Mouse (Mus musculus) hindbrain, embryonic 13.5 days (tissue): ENCODE data around the gene Tial1. TPM values are rescaled to one million over a fixed set of nuclear protein-coding genes. Genes with fewer than 3 reads are reported as not detected.

Experiments used
- ATAC-seq: fragments of 200-750 bp; cut with Nextera tagmentation; 2 replicates; pipeline ENCODE4 v1.8.0; 2017; ENCODE audit warnings: moderate TSS enrichment; ENCODE audit not compliant: low FRiP score
- H3K27ac ChIP-seq: fragments of 300-500 bp; sonication (generic); 2 replicates; pipeline ENCODE4 v1.5.1; 2015; ENCODE audit warnings: inconsistent platforms, mild to moderate bottlenecking, moderate library complexity
- H3K27me3 ChIP-seq: fragments of 300-500 bp; sonication (generic); 2 replicates; pipeline ENCODE4 v1.6.1; 2015; ENCODE audit warnings: mild to moderate bottlenecking, inconsistent platforms
- H3K36me3 ChIP-seq: fragments of 300-500 bp; sonication (generic); 2 replicates; pipeline ENCODE4 v1.6.1; 2015; ENCODE audit warnings: mild to moderate bottlenecking, inconsistent platforms
- H3K4me1 ChIP-seq: fragments of 300-500 bp; sonication (generic); replicated peaks from 2 replicates; pipeline ENCODE4 v1.6.1; 2015; ENCODE audit warnings: inconsistent platforms
- H3K4me2 ChIP-seq: fragments of 300-500 bp; sonication (generic); 2 replicates; pipeline ENCODE4 v1.6.1; 2015; ENCODE audit warnings: inconsistent platforms, mild to moderate bottlenecking, moderate library complexity
- H3K4me3 ChIP-seq: fragments of 300-500 bp; sonication (generic); 2 replicates; pipeline ENCODE4 v1.5.1; 2015; ENCODE audit warnings: mild to moderate bottlenecking, inconsistent platforms
- H3K9ac ChIP-seq: fragments of 300-500 bp; sonication (generic); 2 replicates; pipeline ENCODE4 v1.6.1; 2015; ENCODE audit warnings: mild to moderate bottlenecking, inconsistent platforms
- H3K9me3 ChIP-seq: fragments of 300-500 bp; sonication (generic); 2 replicates; pipeline ENCODE4 v1.6.1; 2016; ENCODE audit warnings: inconsistent platforms
- WGBS: fragments of 180-500 bp; shearing (Covaris S2); methylation state at CpG from one replicate; pipeline ENCODE4 v1.1.7; 2015; 5-methylcytosine and 5-hydroxymethylcytosine counted together
- polyA plus RNA-seq: library from polyadenylated mRNA; unstranded; fragments of >200 nt; fragmentation: Nextera tagmentation; extraction: Ambion mirVana; gene quantifications from 2 replicates; pipeline ENCODE4 v1.2.1, GENCODE M21; 2015

Gene Tial1
- polyA plus RNA-seq, 1 experiment from 2014 or later: 36.2 TPM

- Histone ChIP-seq H3K4me2 (no peak overlapping the region), H3K9me3 (no peaks in the 10 kb centered on the region), H3K4me3 (no peak overlapping the region), H3K4me1 (no peaks in the 10 kb centered on the region), H3K36me3 (peaks cover 47% of the 10 kb centered on the region), H3K27ac (no peak overlapping the region), H3K9ac (no peak overlapping the region), H3K27me3 (no peaks in the 10 kb centered on the region)
- no peak for ATAC-seq
- 91% methylated on average over 2 of the region's 2 CpGs for WGBS
These were observed 20.9 kb downstream of the Tial1 start for GRCm38 (mm10) chr7:128440584-128440983.

- H3K27ac ChIP-seq: no peak overlapping the region
- no peak overlapping the region for H3K9ac ChIP-seq
- no peak overlapping the region for H3K4me3 ChIP-seq
- H3K27me3 ChIP-seq: no peaks in the 10 kb centered on the region
- H3K9me3 ChIP-seq: no peaks in the 10 kb centered on the region
- H3K36me3 ChIP-seq: peaks cover 33% of the 10 kb centered on the region
- ATAC-seq: no peak
- 93% methylated on average over 6 of the region's 6 CpGs for WGBS
- no peaks in the 10 kb centered on the region for H3K4me1 ChIP-seq
- no peak overlapping the region for H3K4me2 ChIP-seq
These were observed 22.3 kb downstream of the Tial1 start for GRCm38 (mm10) chr7:128439251-128439650.

GRCm38 (mm10) chr7:128438131-128438530 is 23.4 kb downstream of the Tial1 start:
- Histone ChIP-seq H3K27me3 (no peaks in the 10 kb centered on the region), H3K4me2 (no peak overlapping the region), H3K9me3 (no peaks in the 10 kb centered on the region), H3K4me1 (no peaks in the 10 kb centered on the region), H3K27ac (no peak overlapping the region), H3K36me3 (peaks cover 25% of the 10 kb centered on the region), H3K4me3 (no peak overlapping the region), H3K9ac (no peak overlapping the region)
- ATAC-seq: no peak

GRCm38 (mm10) chr7:128433213-128433612 is 28.3 kb downstream of the Tial1 start:
- Histone ChIP-seq H3K27ac (no peak overlapping the region), H3K4me3 (no peak overlapping the region), H3K4me1 (peaks cover 4% of the 10 kb centered on the region; the same call in 1 of the 2 replicates), H3K4me2 (no peak overlapping the region), H3K9me3 (no peaks in the 10 kb centered on the region), H3K27me3 (no peaks in the 10 kb centered on the region), H3K36me3 (no peaks in the 10 kb centered on the region), H3K9ac (no peak overlapping the region)
- 76% methylated on average over 1 of the region's 1 CpGs for WGBS
- no peak for ATAC-seq

GRCm38 (mm10) chr7:128432574-128432973 is 28.9 kb downstream of the Tial1 start:
- Histone ChIP-seq H3K4me1 (peaks cover 4% of the 10 kb centered on the region; the same call in 1 of the 2 replicates), H3K4me3 (no peak overlapping the region), H3K4me2 (no peak overlapping the region), H3K9ac (no peak overlapping the region; the same call in 1 of the 2 replicates), H3K27ac (peak overlapping the region; percentile 15; the same call in 1 of the 2 replicates), H3K9me3 (no peaks in the 10 kb centered on the region), H3K27me3 (no peaks in the 10 kb centered on the region), H3K36me3 (no peaks in the 10 kb centered on the region)
- 58% methylated on average over 10 of the region's 10 CpGs for WGBS
- ATAC-seq: no peak

- H3K27me3 ChIP-seq: peaks cover 58% of the 10 kb centered on the region
- no peaks in the 10 kb centered on the region for H3K9me3 ChIP-seq
- no peaks in the 10 kb centered on the region for H3K36me3 ChIP-seq
- H3K4me2 ChIP-seq: no peak overlapping the region
- WGBS: 82% methylated on average over 3 of the region's 3 CpGs
- H3K4me1 ChIP-seq: peaks cover 16% of the 10 kb centered on the region
- no peak overlapping the region for H3K4me3 ChIP-seq
- H3K9ac ChIP-seq: no peak overlapping the region
- H3K27ac ChIP-seq: no peak overlapping the region
- ATAC-seq: no peak
These were observed 39.0 kb downstream of the Tial1 start for GRCm38 (mm10) chr7:128422491-128422890.

- H3K9me3 ChIP-seq: no peaks in the 10 kb centered on the region
- 88% methylated on average over 7 of the region's 7 CpGs for WGBS
- H3K4me1 ChIP-seq: peaks cover 23% of the 10 kb centered on the region
- ATAC-seq: no peak
- no peaks in the 10 kb centered on the region for H3K36me3 ChIP-seq
- H3K9ac ChIP-seq: no peak overlapping the region
- H3K27me3 ChIP-seq: peaks cover 66% of the 10 kb centered on the region
- no peak overlapping the region for H3K27ac ChIP-seq
- no peak overlapping the region for H3K4me2 ChIP-seq
- H3K4me3 ChIP-seq: no peak overlapping the region
These were observed 39.8 kb downstream of the Tial1 start for GRCm38 (mm10) chr7:128421701-128422100.

GRCm38 (mm10) chr7:128419690-128420089 is 41.8 kb downstream of the Tial1 start:
- no peak overlapping the region for H3K9ac ChIP-seq
- H3K4me3 ChIP-seq: no peak overlapping the region
- H3K36me3 ChIP-seq: no peaks in the 10 kb centered on the region
- H3K4me2 ChIP-seq: no peak overlapping the region
- 8% methylated on average over 9 of the region's 9 CpGs for WGBS
- no peak for ATAC-seq
- no peak overlapping the region for H3K27ac ChIP-seq
- peaks cover 25% of the 10 kb centered on the region for H3K4me1 ChIP-seq
- H3K9me3 ChIP-seq: no peaks in the 10 kb centered on the region
- peaks cover 77% of the 10 kb centered on the region for H3K27me3 ChIP-seq

- Histone ChIP-seq H3K9ac (peak within 1 kb of the TSS; percentile 82), H3K4me1 (peaks cover 25% of the 10 kb centered on the region), H3K9me3 (no peaks in the 10 kb centered on the region), H3K27me3 (peaks cover 82% of the 10 kb centered on the region), H3K4me2 (peak within 1 kb of the TSS; percentile 92), H3K27ac (no peak within 1 kb of the TSS; the same call in 1 of the 2 replicates), H3K36me3 (no peaks in the 10 kb centered on the region), H3K4me3 (peak within 1 kb of the TSS; percentile 70)
- WGBS: under 1% methylated on average over 89 of the region's 102 CpGs
- peak; percentile 78 for ATAC-seq
These were observed 43.4 kb downstream of the Tial1 start, which contains the start of gene Rgs10 for GRCm38 (mm10) chr7:128417930-128418779. Gene Rgs10, minus strand, starts transcription at chr7:128418758.

- peak overlapping the region; percentile 82 for H3K9ac ChIP-seq
- ATAC-seq: no peak; the same call in 1 of the 2 replicates
- H3K9me3 ChIP-seq: no peaks in the 10 kb centered on the region
- H3K4me1 ChIP-seq: peaks cover 25% of the 10 kb centered on the region
- peaks cover 80% of the 10 kb centered on the region for H3K27me3 ChIP-seq
- peak overlapping the region; percentile 92 for H3K4me2 ChIP-seq
- WGBS: 3% methylated on average over 32 of the region's 32 CpGs
- no peak overlapping the region for H3K27ac ChIP-seq
- no peaks in the 10 kb centered on the region for H3K36me3 ChIP-seq
- H3K4me3 ChIP-seq: peak overlapping the region; percentile 70
These were observed 44.1 kb downstream of the Tial1 start for GRCm38 (mm10) chr7:128417226-128417929.

GRCm38 (mm10) chr7:128416664-128417063 is 44.9 kb downstream of the Tial1 start:
- Histone ChIP-seq H3K27me3 (peaks cover 73% of the 10 kb centered on the region), H3K4me1 (peaks cover 25% of the 10 kb centered on the region), H3K9me3 (no peaks in the 10 kb centered on the region), H3K27ac (no peak overlapping the region), H3K9ac (no peak overlapping the region), H3K4me3 (peak overlapping the region; percentile 70), H3K36me3 (no peaks in the 10 kb centered on the region), H3K4me2 (peak overlapping the region; percentile 92)
- 44% methylated on average over 6 of the region's 6 CpGs for WGBS
- no peak for ATAC-seq

GRCm38 (mm10) chr7:128414433-128414832 is 47.1 kb downstream of the Tial1 start:
- ATAC-seq: no peak
- Histone ChIP-seq H3K4me1 (peaks cover 25% of the 10 kb centered on the region), H3K36me3 (no peaks in the 10 kb centered on the region), H3K4me3 (no peak overlapping the region), H3K4me2 (no peak overlapping the region), H3K9me3 (no peaks in the 10 kb centered on the region), H3K9ac (no peak overlapping the region), H3K27ac (no peak overlapping the region), H3K27me3 (peaks cover 52% of the 10 kb centered on the region)
- WGBS: 59% methylated on average over 8 of the region's 8 CpGs
